Mouse (Mus musculus) ZHBTc4 (cell line): Measurements from ENCODE around the gene Pml.
A peak's percentile ranks its signal among the peaks of the same experiment; 100 is the strongest.

ENCODE experiments used
- DNase-seq: peaks from one replicate; pipeline ENCODE4 v3.0.0-alpha.2; 2011; ENCODE audit warnings: low read depth, low spot score

Pml gene

DNA sequence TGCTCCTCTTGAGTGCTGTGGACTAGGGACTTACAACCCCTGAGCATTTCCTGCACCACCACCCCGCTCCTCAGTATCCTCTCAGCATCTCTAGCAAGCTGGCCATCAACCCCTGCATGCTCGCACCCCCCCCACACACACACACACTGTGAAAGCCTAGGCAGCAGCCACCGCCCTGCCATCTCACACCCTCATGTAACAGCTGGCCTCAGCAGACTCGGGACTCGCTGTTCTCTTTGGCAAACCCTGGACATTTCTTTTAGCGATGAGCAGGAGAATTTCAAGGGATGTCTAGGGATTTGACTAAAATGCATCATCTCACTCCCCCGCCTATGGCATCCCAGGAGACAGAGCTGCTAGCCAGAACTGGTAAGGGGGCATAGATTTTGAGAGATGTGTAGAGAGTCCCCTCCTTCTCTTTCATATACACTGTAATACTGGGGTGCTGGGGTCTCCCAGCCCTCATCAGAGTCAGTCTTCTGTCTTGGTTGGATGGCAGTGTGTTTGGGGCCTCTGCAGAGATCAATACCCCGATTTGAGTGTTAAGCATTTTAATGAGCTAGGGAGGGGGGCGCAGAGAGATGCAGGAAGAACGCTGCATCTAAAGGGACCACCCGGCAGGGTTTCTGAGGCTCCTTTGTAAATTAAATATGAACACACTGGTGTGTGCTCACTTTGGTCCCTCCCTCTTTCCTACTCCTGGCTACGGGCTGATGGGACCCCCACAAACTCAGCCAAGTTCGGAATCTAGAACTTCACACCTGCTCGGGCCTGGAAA, 46.7 kb downstream of the Pml start:
- no peak for DNase-seq

DNA sequence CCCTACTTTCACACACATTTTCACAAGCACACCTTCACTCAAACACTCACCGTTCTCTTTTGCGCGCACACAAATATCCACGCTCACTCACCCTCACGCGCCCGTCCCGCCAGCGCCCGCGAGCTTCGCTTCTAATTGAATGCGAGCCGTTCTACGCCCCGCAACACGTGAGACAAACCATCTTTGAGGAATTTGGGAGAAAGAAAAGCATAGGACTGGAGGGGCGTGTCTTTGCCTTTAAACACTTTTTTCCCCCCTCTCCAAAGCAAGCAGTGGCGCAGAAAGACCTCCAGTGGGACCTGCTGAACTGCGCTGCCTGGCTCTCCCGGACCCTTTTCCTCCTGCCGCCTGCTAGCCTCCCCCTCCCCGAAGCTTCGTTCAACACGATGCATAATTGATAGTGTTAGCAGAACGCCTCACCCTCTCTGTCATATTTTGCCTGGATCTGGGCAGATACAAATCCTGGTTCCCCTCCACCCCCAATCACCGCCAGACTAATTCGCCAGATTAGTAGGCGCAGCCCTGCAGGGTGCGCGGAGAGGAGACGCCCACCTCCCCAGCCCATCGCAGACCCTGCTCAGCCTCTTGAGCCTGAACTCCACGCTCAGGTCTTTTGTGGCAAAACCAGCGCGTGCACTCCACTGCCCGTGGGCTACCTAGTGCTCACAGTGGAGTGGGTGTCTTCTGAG, 47.6 kb downstream of the Pml start:
- DNase-seq: peak; percentile 67

DNA sequence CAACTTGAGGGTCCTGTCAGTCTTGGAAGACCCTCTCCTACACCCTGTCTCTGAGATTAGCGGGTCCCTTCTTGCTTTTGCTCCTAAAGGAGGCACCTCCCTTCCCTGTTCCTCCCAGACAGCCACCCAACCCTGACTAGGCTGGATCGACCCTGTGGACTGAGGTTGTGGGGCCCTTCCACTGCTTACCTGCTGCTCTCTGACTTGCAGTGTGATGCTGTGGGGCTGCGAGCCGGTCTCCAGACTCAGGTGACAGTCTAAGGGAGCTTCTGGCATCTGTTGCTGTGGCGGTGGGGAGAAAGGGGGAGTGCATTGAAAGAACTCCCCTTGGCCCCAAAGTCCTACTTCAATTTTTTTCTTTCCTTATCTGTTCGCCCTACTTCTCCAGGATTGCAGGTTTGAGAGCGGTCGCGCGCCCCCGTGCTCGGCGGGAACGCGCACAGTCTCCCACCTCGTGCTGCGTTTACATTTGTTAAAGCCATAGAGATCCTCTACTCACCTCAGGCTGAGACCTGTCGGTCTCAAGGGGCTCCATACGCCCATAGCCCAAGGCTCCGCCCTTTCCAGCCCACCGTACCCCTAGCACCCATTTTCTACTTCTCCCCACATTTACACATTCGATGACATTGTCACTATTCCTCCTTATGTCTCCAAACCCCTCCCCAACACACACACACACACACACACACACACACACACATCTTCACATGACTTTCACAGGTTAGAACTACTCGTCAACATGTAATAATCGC, 48.3 kb downstream of the Pml start:
- DNase-seq: peak; percentile 36

DNA sequence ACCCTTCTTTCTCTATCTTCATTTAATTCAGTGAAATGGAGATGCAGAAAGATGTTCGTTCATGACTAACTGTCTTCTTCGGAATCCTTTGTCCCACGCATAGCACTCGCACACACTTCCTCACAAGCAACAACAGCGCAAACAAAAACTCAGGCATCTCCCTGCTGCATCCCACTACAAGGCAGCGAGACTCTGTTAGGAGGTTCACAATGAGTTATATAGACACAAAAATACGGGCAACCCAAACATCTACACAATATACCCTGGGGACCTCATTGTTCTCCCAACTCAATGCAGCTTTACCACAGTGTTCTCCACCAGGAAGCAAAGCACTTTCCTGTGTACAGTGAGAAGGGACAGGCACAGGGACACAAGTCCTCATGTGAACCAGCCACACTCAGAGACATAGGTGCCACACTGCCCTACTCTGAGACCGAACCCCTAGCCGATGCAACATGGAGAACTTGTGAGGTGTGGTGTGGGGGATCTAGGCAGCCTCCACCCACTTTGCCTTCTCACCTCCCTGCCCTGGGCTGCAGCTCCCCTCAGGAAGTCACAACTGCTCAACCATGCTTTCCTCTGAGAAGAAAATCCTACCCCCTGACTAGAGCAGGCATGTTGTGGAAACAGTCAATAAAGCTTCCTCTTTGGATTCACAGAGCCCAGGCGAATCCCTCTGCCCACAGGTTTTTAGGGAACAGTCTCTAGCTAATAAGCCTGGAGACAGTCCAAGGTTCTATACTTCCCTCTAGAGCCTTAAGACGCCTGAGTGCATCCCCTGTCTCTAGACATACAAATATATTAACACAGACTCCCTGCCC, 49.1 kb downstream of the Pml start:
- DNase-seq: no peak

DNA sequence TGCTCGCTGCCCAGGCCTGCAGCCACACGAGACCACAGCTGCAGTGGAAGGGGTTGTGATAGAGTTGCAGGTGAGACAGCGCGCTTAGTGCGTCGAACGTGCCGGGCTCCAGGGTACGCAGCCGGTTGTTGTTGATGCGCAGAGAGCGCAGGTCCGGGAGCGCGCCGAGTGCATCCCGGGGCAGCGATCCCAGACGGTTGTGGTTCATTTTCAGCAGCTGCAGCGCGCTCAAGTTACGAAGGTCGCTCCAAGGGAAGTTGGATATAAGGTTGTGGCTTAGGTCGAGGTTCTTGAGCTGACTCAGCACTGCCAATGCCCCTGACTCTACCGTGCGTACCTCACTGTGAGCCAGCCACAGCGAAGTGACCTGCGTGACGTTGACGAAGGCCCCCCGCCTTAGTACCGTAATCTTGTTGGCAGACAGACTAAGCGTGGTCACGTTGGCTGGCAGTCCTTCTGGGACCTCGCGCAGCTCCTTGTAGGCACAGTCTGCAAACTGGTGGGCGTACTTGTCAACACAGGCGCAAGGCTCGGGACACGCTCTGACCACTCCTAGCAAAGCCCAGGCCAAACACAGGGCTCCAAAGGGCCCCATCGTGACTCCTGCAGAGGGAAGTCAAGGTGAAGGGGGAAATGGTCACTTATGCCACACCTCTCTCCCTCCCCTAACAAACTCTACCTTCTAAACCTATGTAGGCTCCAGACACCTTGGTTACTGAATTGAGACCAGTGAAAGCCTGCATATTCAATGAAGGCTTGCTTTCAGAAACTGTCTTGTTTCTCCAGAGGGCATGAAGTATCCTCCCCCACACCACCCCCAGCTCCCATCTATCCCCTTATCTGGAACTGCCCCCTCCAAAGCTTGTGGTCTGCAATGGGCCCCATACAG, 50.0 kb downstream of the Pml start:
- DNase-seq: peak; percentile 71

DNA sequence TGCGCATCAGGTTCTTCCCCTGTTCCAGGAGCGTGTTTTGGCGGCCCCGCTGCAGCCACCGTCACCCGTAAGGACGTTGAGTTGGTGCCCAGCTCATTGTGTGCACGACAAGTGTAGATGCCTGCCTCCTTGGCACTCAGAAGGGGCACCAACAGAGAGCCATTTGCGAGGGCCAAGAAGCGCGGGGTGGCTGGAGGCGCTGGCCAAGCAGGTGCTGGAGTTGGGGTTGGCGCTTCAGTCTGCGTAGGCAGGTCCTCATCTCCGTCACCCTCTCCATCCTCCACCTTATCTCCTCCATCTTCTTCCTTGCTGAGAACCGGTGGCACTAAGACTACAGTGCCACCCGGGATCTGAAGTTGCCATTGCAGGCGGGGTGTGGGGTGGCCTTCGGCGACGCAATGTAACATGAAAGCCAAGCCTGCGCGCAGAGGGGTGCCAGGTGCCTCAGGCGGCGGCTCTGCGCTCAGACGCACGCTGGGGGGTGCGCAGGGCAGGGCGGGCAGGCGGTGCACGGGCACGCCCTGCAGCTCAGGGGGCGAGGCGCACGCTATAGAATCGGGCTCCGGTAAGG, 50.7 kb downstream of the Pml start:
- peak; percentile 79 for DNase-seq

DNA sequence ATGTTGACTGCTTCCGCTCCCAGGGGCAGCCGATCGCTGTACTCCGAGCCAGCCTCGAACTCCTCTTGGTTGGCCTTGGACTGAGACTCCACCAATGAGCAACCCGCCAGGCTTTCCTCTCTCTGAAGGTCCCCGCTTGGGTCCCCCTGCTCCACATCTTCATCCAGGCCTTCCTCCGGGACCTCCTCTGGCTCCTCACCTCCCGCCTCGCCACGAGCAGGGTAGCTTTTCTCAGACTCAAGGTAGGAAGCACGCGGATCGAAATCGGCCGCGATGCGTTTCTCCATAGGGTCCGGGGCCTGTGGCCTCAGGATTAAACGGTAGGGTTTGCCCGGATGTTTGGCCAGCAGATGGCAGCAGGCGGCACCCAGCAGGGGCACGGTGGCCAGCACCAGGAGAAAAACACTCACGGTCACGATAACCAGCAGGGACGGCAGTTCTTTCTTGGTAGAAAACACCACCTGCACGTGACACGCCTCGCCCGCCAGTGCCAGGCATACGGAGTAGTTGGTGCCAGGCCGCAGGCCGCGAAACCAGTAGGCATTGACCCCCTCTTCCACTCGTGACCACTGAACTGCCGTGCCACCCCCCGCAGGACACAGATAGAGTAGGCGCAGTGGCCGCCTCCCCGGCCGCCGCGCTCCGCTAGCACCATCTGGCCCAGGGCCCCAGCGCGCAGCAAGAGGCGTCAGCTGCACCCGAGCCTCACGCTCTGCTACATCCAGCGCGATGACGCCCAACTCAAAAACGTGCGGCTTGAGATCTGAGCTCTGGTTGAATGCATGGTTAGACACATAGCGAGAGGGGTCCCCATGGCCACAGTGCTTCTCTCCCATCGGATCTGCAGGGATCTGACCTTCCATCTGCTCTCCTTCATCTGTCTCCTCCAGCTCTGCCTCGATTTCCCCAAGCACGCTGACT, 51.5 kb downstream of the Pml start:
- DNase-seq: peak; percentile 80

DNA sequence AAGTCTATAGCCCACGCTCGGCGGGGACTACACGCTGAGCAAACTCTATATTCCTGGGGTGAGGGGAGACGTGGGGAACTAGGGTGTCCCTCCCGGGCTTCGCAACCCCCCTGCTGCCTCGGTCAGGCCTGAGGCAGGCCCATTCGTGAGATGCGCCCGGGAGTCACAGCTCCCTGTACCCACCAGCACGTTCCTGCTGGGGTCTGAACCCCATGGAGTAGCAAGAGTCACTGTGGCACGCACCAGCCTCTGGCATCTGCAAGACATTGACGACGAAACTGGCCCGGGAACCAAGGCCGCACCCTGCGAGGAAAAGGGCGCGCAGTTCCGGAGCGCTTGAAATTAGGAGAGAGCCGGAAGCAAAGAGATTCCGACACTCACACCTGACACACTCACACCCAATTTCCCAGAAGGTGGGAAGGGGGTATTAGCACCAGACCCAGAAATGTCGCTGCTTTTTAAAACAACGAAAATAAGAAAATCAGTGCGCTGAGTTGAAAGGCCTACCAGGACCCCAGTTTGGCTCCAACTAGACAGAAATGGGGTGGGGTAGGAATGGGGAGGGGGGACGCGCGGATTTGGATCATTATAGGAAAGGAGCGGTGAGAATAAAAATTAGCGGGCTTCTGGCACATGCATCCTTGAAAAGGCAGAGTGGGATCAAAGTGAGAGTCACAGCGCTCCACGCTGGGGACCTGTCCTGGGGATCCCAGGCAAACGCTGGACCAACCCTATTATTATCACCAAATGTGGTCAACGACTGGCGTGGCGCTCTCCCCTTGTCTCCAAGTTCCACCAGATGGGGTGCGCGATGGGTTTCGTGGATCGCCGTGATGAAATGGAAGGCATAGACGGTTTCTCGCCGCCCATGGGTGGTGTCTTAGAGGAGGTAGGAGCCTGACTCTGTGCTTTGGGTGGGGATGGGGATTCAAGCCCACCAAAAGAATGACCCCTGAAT, 52.7 kb downstream of the Pml start:
- DNase-seq: peak; percentile 58

DNA sequence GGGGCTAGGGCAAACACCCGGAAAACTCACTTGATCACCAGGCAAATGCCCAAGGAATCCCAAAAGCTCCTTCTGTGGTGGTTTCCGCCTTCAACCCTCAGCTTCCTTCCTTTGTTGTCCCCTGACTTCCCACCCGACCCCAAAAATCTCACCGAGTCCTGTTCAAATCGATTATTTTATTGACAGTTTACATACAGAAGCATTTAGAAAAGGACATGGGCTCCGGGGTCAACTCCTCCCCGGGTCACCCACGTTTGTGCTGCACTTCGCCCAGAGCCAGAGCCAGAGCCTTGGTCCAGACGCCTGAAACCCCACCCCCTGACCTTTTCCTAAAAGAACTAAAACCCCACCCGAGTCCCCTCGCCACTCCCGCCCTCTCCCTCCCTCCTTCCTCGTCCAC, 53.4 kb downstream of the Pml start:
- DNase-seq: no peak

DNA sequence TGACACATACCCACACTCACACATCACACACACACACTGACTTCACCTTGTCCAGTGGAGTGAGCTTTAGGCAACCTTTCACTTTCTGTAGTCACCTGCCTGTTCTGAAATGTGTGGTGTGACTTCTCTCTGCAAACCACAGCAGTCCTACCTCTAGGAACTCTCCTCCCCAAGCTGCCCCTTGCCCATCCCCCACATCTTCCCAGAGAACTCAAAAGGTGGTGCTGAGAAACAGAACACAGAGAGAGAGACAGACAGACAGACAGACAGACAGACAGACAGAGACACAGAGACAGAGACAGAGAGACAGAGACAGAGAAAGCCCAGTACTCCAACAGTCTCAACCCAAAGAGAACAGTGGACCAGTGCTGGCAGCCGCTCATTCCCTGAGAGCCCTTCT, 53.9 kb downstream of the Pml start:
- DNase-seq: no peak

DNA sequence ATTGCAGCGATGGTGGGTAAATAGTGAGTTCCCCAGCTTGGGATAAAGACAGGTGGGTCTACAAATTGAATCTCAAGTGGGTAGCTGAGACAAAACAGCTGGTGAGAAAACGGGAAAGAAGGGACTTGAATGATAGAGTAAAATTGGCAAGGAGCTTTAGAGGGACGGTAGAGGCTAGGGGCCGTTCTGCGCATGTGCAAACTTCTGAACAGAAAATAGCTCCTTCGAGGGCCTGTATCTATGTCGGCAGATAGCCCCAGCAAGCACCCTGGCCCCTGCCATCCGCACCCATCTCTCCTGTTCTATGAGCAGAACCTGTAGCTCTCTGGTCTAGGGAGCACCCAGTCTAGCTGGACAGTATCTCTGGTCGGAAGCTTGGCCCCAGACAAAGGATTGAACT, 55.4 kb downstream of the Pml start:
- no peak for DNase-seq

DNA sequence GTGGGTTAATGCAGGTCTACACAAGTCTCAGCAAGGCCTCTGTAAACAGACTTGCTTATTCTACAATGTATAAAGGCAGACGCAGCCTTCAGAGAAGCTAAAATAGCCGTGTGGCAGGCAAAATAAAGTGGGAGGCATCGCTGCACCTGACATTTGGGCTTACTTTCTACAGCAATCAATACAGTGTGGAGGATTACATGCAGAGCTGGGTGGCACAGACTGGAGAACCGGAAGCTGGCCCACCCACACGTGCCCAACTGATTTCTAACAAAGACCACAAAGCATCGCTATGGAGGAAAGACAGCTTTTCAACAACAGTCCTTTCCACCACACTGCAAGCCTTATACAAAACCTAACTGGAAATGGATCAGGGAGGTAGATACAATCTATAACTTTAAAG, 65.1 kb downstream of the Pml start:
- no peak for DNase-seq

DNA sequence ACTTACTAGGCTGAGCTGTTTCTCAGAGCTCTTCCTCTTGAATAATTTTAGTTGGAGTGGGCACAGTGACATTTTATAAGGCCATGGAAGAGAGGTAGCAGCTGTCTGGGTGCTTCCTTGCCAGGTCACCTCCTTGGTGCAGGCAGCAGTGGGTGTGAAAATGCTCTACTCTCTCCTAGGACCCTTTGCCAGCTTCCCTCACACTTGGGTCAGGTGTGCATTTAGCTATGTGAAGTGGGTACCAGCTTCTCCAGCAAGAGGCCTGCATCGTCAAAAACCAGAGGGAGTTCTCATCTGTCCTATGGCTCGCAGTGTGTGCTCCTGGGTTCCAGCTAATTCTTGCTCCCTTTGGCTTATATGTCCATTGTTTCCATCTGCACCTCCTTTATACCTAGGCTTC, 70.2 kb downstream of the Pml start:
- DNase-seq: no peak

DNA sequence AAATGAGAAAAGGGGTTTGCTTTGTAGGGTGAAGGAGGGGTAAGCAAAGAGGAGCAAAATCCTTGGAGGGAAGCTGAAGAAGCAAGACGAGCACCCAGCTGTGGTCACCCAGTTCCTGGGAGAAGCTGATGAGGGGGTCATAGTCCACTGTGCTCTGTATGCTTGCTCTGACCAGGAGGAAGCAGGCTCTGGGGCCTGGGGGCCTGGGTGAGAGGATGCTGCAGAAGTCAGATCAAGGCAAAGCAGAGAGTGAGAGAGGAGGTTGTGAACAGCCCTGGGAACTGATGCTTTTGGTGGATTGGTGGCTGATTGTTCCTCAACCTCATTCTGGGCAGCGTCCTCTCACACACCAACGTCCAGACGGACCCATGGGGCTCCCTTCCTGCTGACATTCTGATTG, 72.4 kb downstream of the Pml start:
- no peak for DNase-seq

DNA sequence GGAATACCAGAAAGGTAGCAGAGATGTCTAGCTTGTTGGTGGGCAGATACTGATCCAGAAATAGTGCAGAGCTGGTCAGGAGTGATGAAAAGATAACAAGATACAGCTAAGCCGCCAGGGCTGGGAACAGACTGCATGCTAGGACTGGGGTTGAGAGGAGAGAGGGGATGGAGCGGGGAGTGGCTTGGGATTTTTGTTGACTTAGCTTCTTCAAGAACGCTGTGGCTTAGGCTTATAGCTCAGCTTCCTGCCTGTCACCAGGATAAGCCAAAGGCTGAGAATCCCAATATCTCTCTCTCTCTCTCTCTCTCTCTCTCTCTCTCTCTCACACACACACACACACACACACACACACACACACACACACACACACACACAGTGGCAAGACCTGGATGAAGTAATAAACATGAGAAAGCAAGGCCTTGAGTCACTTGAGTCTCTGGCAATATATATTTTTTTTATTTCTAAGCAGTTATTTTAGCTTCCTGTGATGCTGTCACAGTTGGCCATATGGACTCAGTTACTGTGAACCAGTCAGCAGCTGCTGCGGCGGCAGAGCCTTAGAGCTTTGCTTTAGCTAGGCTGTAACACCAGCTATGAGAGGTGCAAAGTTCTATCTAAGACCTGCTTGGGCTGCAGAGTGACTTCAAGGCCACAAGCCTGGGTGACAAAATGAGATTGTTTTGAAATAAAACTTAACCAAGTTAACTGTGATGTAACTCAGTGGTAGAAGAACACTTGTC, 73.7 kb downstream of the Pml start:
- DNase-seq: no peak

DNA sequence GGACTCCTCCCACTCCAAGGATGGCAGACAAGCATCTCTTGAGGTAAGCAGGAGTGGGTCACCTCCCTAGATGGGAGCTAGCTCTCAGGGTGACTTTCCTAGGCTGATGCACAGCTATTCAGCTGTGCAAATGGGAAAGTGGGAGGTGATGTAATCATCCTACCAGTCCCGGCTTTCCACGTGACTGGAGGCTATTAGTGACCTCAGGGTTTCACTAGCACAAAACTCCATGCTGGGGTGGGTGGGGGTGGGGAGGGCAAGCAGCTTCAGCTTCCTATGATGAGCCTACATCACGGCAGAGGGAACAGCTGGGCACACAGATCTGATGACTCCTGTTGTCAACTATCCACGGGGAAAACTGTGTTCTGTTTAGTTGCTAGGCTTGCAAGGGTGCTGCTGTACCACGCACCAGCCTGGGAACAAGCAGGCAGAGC, 74.8 kb downstream of the Pml start:
- peak; percentile 55 for DNase-seq

DNA sequence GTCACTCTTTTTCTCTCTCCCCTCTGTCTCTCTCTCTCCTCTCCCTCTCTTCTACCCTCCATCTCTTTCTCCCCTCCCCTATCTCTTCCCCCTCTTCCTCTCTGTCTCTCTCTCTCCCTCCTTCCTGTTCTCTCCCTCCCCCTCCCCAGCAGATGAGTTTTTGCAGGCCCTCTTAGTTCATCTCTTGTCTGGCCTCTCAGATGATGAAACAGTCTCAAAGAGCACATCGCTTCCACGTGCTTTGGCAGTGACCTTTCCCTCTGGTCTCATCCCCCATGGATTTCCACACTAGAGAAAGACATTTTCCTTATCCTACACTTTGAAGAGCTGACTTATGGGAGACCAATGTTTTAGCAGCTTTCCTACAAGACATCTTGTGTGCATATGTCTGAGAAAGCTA, 76.7 kb downstream of the Pml start:
- DNase-seq: no peak
